Mouse (Mus musculus): ENCODE data around the gene Cmtm2a.
"Not testable (repeated sequence)": the region's sequence is repeated elsewhere in the genome, so short reads cannot be mapped to it uniquely, and the experiment has no call there.

Gene Cmtm2a

GRCm38 (mm10) chr8:104293081-104293480, at the start of gene Cmtm2a:
Gene Cmtm2a (minus strand): TSS chr8:104293181.
- not testable (repeated sequence) for DNase-seq (ENCODE audit: low spot score in 2 of 2)

DNA sequence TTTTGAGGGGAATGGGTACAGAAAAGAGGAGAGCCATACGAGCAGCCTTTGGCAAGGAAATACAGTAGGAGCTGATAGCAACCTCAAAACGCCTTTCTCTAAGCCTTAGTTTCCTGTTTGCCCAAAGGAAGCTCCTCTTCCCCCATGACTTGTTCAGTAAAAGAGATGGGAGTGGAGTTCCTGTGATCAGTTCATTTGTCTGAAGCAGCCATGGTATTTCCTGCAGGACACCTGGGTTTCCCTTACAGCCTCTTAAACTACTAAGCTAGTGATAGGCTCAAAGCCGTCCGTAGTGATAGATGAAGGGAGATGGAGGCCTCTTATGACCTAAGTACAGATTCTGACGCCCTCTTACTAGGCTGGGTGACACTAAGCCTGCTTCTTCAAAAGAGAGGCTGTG, 49.4 kb upstream of the Cmtm2a start:
- no peak for DNase-seq (ENCODE audit: low spot score in 2 of 2)

DNA sequence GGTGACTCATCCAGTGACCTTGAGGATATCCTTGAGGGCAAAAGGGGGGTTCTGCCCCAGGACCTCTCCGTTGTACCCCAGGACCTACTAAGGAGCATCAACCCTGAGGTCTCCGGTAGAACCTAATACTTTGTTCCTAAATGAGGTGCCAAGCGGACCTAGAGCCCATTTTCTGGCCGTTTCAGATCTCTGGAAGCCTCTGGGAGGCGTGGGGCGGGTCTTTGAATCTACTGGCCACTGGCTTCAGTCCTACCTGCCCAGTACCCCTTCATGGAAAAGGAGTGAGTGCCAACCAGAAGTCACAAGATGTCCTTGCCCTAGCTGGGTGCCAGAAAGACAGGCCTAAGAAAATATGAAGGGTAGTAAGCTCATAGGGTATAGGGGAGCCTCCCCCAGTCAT, 48.7 kb upstream of the Cmtm2a start:
- no peak for DNase-seq (ENCODE audit: low spot score in 2 of 2)

DNA sequence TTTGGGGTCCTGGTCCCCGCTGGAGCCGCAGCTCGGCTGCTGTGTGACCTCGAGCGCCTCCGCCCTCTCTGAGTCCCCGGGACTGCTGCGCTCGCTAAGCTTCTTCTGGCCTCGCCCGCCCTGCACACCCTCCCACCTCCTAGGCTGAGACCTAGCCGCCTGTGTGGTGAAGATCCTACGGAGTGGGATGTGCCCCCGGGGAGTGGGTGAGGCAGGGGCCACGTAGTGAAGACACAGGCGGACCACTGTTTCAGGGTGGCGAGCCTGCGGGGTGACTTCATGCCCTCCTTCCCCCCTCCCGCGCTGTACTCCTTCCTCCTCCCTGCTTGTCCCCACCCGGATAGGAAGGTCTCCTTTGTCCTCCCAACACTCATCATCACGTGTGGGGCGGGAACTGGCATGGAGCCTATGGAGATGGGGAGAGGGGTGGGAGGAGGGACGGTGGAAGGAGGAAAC, 48.2 kb upstream of the Cmtm2a start:
- peak in 1 of 2 experiments; percentile 36 for DNase-seq (ENCODE audit: low spot score in 2 of 2)

GRCm38 (mm10) chr8:104340233-104341105, 47.5 kb upstream of the Cmtm2a start:
- DNase-seq (ENCODE audit: low spot score in 2 of 2): peak; percentile 57 to 83

GRCm38 (mm10) chr8:104339983-104340232, 46.9 kb upstream of the Cmtm2a start:
- peak in 1 of 2 experiments; percentile 26 for DNase-seq (ENCODE audit: low spot score in 2 of 2)

DNA sequence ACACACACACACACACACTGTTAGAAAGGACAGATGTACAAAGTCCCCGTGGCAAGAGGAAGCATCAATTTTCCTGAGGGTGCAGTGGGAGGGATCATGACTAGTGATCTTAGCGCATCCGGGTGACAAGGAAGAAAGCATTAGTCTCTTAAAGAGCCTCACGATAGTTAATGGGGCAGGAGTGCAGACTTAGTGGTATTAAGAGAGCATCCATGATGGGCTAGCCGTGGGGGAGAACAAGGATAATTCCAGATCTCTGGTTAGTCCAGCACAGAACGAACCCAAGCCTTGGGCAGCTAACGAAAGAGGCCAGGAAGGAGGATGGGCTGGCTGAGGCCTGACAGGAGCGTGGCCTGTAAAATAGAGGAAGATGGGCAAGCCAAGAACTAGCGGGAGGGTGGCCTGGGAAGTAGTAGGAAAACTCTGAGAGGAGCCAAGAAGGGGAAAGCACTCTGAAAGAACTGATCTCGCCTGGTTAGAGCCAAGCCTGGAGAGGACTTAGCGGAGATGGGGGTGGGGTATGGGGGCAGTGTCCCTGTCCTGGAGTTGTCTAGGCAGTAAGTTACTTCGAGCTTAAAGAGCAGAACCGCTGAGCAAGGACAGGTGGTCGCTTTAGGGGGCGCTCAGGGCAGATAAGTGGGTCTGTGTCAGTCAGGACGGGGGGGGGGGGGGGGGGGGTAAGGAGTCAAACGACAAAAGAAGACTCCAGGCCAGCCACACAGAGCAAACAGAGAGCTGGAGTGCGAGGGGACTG, 46.4 kb upstream of the Cmtm2a start, which contains the start of gene Cmtm3:
Gene Cmtm3 (plus strand): TSS at position 182 of the 754 bp plus-strand sequence.
- DNase-seq (ENCODE audit: low spot score in 2 of 2): no peak

DNA sequence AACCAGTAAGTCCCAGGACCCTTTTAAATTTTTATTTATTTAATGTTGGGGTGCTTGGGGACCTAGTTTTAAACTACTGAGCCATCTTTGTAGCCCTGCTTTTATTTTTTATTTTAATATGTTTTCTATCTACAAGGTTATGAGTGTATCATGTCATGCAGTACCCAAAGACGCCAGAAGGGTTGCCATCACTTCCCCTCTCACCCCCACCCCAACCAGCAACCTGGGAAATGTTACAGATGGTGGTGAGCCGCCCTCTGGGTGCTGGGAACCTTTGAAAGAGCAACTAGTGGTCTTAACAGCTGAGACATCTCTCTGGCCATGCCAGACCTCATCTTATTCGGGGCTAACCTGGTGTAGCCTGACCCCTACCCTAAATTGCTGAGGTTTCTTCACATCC, 44.9 kb upstream of the Cmtm2a start:
- DNase-seq (ENCODE audit: low spot score in 2 of 2): peak in 1 of 2 experiments; percentile 44

GRCm38 (mm10) chr8:104336806-104337205, 43.8 kb upstream of the Cmtm2a start:
- no peak for DNase-seq (ENCODE audit: low spot score in 2 of 2)

- DNase-seq (ENCODE audit: low spot score in 2 of 2): no peak
Observed at GRCm38 (mm10) chr8:104334196-104334595, 41.2 kb upstream of the Cmtm2a start.

DNA sequence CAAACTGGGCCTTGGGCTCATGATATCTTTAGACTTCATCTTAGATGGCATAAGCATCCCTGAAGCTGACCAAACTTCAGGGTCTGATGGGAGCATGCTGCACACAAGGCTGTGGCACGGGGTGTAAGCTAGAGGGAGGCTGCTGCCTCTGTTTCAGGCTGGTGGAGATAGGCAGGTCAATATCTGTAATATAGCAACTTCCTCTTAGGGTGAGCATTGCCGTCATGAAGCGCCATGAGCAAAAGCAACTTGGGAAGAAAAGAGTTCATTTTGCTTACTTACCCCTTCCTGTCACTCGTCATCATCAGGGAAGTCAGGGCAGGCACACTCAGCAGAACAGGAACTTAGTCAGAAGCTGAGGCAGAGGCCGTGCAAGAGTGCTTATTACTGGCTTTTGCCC, 40.8 kb upstream of the Cmtm2a start:
- DNase-seq (ENCODE audit: low spot score in 2 of 2): no peak

GRCm38 (mm10) chr8:104332665-104333631, 40.0 kb upstream of the Cmtm2a start:
- DNase-seq (ENCODE audit: low spot score in 2 of 2): no peak

- not testable (repeated sequence) for DNase-seq (ENCODE audit: low spot score in 2 of 2)
Observed at GRCm38 (mm10) chr8:104321930-104322329, 28.9 kb upstream of the Cmtm2a start, which contains the start of gene Cmtm2b. Gene Cmtm2b (plus strand): TSS chr8:104322230.

- DNase-seq (ENCODE audit: low spot score in 2 of 2): not testable (repeated sequence)
Observed at GRCm38 (mm10) chr8:104321267-104321666, 28.3 kb upstream of the Cmtm2a start, which contains the start of gene Gm11020. Gene Gm11020 (plus strand): TSS chr8:104321567.

GRCm38 (mm10) chr8:104313311-104313710, 20.3 kb upstream of the Cmtm2a start:
- no peak for DNase-seq (ENCODE audit: low spot score in 2 of 2)

DNA sequence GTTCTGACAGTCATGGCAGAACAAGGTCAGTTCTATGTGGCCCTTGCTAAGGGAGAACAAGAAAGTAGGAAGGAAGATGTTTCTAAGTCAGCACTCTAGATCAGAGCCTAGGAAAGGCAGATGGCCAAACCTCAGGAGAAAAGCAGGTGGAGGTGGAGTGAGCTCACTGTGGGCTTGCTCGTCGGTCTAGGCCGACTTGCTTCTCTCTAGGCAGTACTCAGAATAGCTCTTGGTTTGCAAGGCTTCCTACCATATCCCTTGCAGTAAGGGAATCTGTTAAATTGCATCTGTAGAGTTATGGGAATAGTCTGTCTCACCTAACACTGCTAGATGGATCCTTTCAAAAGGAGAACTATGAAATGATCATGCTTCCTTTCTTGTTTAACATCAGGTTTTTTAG, 19.0 kb upstream of the Cmtm2a start:
- not testable (repeated sequence) for DNase-seq (ENCODE audit: low spot score in 2 of 2)

DNA sequence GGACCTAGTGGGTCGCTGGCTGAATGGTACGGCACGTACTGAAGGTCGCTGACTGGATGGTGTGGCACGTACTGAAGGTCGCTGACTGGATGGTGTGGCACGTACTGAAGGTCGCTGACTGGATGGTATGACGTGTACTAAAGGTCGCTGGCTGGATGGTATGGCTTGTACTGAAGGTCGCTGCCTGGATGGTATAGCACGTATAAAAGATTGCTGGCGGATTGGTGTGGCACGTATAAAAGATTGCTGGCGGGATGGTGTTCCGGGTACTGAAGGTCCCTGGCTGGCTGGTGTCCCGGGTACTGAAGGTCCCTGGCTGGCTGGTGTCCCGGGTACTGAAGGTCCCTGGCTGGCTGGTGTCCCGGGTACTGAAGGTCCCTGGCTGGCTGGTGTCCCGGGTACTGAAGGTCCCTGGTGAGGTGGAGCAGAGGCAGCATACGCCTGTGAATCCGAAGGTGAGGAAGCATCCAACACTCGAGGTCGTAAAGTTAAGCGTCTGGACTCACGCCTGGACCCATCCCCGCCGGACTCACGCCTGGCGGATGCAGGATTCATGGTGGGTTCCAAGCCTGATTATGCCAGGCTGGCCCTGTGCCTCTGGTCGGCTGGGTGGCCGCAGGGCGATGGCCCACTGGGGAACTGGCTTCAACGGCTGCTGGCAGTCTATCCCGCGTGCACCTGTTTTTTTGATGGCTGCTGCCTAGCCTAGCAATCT, 16.6 kb upstream of the Cmtm2a start, which contains the start of the genes Gm45711 and Cmtm1:
Gene Gm45711 (minus strand): TSS at position 641 of the 715 bp plus-strand sequence.
Gene Cmtm1 (minus strand): TSS at position 705 of the 715 bp plus-strand sequence.
- not testable (repeated sequence) for DNase-seq (ENCODE audit: low spot score in 2 of 2)

DNA sequence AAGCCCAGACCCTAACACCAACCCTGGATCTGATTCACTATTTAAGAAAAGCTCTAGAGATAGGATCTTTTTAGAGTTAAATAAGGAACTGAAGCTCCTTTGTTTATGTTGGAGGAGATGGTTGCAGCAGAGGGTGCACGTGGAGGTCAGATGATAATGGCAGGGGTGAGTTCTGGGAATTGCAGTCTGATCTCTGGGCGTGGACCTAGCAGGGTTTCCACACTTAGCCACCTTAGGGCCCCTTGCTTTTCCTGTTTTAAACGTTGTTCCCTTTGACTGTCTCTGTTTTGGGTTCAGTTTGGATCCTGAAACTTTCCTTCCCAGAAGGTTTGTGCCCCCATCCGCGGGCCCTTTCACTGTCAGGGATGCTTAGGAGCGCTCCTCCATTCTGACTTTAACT, 15.4 kb upstream of the Cmtm2a start:
- not testable (repeated sequence) for DNase-seq (ENCODE audit: low spot score in 2 of 2)

DNA sequence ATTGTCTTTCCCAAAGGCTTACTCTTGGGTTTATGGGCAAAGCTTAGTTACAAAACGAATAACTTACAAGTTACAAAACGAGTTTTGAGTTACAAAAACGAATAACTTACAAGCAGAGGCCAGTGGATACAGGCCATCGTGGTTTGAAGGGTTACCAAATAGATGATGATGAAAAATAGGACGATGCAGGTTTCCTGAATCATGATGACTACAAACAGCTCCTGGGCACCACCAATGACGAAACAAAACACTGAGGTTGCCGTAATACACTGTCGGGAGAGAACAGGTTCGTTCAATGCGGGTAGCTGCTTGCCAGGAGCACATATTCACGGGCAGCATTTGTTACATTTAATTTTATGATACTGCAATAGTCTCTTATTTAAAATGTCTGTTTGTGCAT, 12.0 kb upstream of the Cmtm2a start:
- no peak for DNase-seq (ENCODE audit: low spot score in 2 of 2)

DNA sequence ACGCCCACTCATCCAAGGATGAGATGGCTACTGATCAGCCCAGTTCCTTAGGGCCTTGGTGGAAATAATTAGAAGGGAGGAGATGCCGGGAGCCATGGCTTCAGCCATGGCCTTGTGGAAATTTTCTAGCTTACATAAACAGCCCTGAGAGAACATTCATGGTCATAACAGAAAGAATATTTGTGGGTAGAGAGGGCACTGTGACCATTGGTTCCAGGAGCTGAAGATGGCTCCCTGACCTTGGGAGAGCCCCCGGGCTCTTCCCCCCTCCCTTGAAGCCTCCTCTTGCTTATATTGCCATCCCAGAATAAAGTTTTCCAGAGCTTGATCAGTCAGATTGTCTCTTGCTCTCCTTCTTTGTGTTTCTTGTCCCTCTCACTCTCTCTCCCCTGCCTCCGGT, 9.6 kb upstream of the Cmtm2a start:
- not testable (repeated sequence) for DNase-seq (ENCODE audit: low spot score in 2 of 2)

DNA sequence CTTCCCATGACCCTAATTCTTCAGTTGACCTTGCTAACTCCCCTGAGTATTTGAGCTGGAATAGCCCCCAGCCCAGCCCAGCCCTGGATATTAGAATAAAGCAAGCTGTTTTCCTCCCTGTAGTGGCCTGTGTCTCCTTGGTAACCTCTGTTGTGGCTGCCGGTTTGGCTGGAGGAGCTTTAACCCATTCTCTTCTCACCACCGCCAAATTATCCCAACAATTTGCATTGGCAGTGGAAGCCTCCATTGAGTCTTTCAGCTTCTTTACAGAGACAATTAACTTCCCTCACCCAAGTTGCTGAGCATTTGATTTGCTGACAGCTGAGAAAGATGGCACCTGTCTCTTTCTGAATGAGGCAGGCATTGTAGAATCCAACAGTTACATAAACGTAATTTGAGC, 8.6 kb upstream of the Cmtm2a start:
- DNase-seq (ENCODE audit: low spot score in 2 of 2): not testable (repeated sequence)
